In the genomic region with DNA sequence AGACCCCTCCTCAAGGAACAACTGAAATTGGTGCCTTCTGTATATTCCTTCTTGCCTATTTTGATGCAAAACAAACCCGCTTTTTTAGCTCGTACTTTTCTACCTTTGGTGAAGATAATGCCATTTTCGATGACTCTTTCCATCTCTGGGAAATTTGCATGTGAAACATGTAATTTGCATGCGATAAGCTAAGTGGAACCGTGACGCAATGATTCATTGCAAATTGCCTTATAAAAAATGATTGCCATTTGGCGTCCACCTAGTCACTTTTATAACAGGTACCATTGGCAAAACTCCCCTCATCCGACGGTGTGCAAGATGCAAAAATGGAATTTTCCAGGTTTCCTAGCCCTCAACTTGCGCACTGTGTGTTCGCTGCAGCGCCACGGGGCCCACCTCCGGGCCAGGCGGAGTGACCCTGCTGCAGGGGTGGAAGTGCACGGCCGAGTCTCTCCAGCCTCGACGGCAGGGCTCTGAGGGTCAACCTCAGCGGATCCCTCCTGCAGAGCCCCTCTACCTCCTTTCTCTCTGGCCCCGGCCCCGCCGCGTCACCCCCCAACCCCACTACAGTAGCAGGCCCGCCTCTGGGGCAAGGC, we compare ENCODE assay signal across 8 mouse cellular contexts. TPM values are rescaled to one million over a fixed set of nuclear protein-coding genes. Genes with fewer than 3 reads are reported as not detected.
DNase-seq lines count a peak whose midpoint lies in the region; ATAC-seq and TF ChIP-seq lines count a peak whose summit lies in the region.

No protein-coding gene starts in this region.

- H3K4me1 ChIP-seq in embryonic fibroblast, embryonic 13.5 days (ENCODE audit: control insufficient read depth, insufficient read depth, low read length) = peaks cover 2% of the 10 kb centered on the region; the same call in 1 of the 2 replicates
- H3K4me1 ChIP-seq in liver, embryonic 11.5 days (replicated peaks; ENCODE audit: control insufficient read depth, insufficient read depth, low read length) = no peaks in the 10 kb centered on the region

- H3K9me3 ChIP-seq in liver, embryonic 11.5 days (ENCODE audit: control insufficient read depth, low read length) = no peaks in the 10 kb centered on the region

- peak overlapping the region; percentile 78 for H3K9ac ChIP-seq in liver, embryonic 11.5 days (ENCODE audit: low read depth, low read length)

- peak overlapping the region; percentile 97 for H3K27ac ChIP-seq in gastrocnemius, adult 2 months
- no peak overlapping the region; the same call in 1 of the 2 replicates for H3K27ac ChIP-seq in embryonic fibroblast, embryonic 13.5 days (ENCODE audit: insufficient read depth, low read length)
- peak overlapping the region; percentile 90 for H3K27ac ChIP-seq in liver, embryonic 11.5 days (ENCODE audit: low read depth, low read length)

- H3K4me3 ChIP-seq in gastrocnemius, adult 2 months = peak overlapping the region; percentile 84
- peak overlapping the region; percentile 74 for H3K4me3 ChIP-seq in embryonic fibroblast, embryonic 13.5 days (ENCODE audit: insufficient read depth, low read length)
- peak overlapping the region; percentile 65 for H3K4me3 ChIP-seq in liver, embryonic 11.5 days (ENCODE audit: low read depth, low read length)

- 11% methylated on average over 25 of the region's 25 CpGs for WGBS in liver, embryonic 11.5 days

- TF ChIP-seq POLR2A in embryonic fibroblast, embryonic 13.5 days (IDR thresholded peaks at IDR 0.05; ENCODE audit: low read depth, low read length) = no peak

- ATAC-seq in liver, embryonic 11.5 days (replicated peaks; ENCODE audit: low FRiP score) = peak; percentile 65

- H3K36me3 ChIP-seq in liver, embryonic 11.5 days (ENCODE audit: control insufficient read depth, insufficient read depth, low read length) = no peaks in the 10 kb centered on the region
- no peaks in the 10 kb centered on the region for H3K36me3 ChIP-seq in splenic B cell, adult 2 months (ENCODE audit: control insufficient read depth, insufficient read depth, low read length, poor library complexity, severe bottlenecking)

- TF ChIP-seq CTCF in gastrocnemius, adult 2 months (IDR thresholded peaks at IDR 0.05) = no peak
- TF ChIP-seq CTCF in embryonic fibroblast, embryonic 13.5 days (IDR thresholded peaks at IDR 0.05; ENCODE audit: borderline replicate concordance, insufficient read depth, low read length) = no peak

- DNase-seq in gastrocnemius, adult 2 months = no peak
- DNase-seq in gastrocnemius, postnatal 36 days = no peak
- DNase-seq in A20 (ENCODE audit: low read depth, low spot score) = peak; percentile 78
- no peak for DNase-seq in liver, embryonic 11.5 days (ENCODE audit: low spot score)
- DNase-seq in splenic B cell, adult 2 months (ENCODE audit: low read depth, low spot score) = peak; percentile 77
- no peak for DNase-seq in gastrocnemius, postnatal 4 days (ENCODE audit: low spot score in 2 of 2)
- no peak for DNase-seq in layer of hippocampus, postnatal 36 days

- intact Hi-C loops in gastrocnemius, adult 2 months (cut with DNase I) = loop anchor here (1.0 kb wide), 1 partner anchor 21 kb away; no protein-coding TSS in a partner anchor
- intact Hi-C loops in gastrocnemius, postnatal 36 days (cut with DNase I) = no loop called here

- peak overlapping the region; percentile 67 for H3K4me2 ChIP-seq in liver, embryonic 11.5 days

- peaks cover 38% of the 10 kb centered on the region for H3K27me3 ChIP-seq in liver, embryonic 11.5 days (replicated peaks; ENCODE audit: control insufficient read depth, insufficient read depth, low read length)
- H3K27me3 ChIP-seq in splenic B cell, adult 2 months (ENCODE audit: control insufficient read depth, insufficient read depth, low read length, poor library complexity, severe bottlenecking) = no peaks in the 10 kb centered on the region

RNA-seq across cellular contexts. Expression of a gene that starts 0.4 kb away (rescaled TPM):
- total RNA-seq in gastrocnemius, adult 2 months (2021) = 1 to 10 TPM; 5.4 to 6.3 TPM
- 1 to 10 TPM; 4.7 to 5.7 TPM for total RNA-seq in gastrocnemius, postnatal 36 days (2021)
- polyA plus RNA-seq in embryonic fibroblast, embryonic 13.5 days (2011; ENCODE audit: insufficient read length, low read depth, missing spikeins) = 4.5 and 6.5 TPM in 2 replicates
- 7.8 and 9.1 TPM in 2 replicates for polyA plus RNA-seq in liver, embryonic 11.5 days (2014; fragmentation: Nextera tagmentation; extraction: Ambion mirVana)
- total RNA-seq in gastrocnemius, postnatal 4 days (2021) = 10 to 100 TPM; 10.7 to 10.9 TPM
- 10 to 100 TPM; 26.0 to 29.3 TPM for total RNA-seq in layer of hippocampus, postnatal 36 days (2021)

RNA-seq across cellular contexts. Expression of a gene that starts 21.4 kb away (rescaled TPM):
- 100 to 1,000 TPM in 1 of 2 experiments, 10 to 100 TPM in 1; 71.7 to 129 TPM for total RNA-seq in gastrocnemius, adult 2 months (2021)
- total RNA-seq in gastrocnemius, postnatal 36 days (2021) = 100 to 1,000 TPM in 1 of 2 experiments, 10 to 100 TPM in 1; 78.3 to 120 TPM
- polyA plus RNA-seq in embryonic fibroblast, embryonic 13.5 days (2011; ENCODE audit: insufficient read length, low read depth, missing spikeins) = 147 and 151 TPM in 2 replicates
- 110 and 124 TPM in 2 replicates for polyA plus RNA-seq in liver, embryonic 11.5 days (2014; fragmentation: Nextera tagmentation; extraction: Ambion mirVana)
- 100 to 1,000 TPM in 1 of 2 experiments, 10 to 100 TPM in 1; 89.2 to 134 TPM for total RNA-seq in gastrocnemius, postnatal 4 days (2021)
- total RNA-seq in layer of hippocampus, postnatal 36 days (2021) = 100 to 1,000 TPM in 1 of 2 experiments, 10 to 100 TPM in 1; 96.1 to 148 TPM

Comparison
In these comparisons a context has a peak if more than half of its experiments do, and no peak if none do; other contexts are left out.
1. DNase-seq: peak in A20 (single experiment) and splenic B cell, adult 2 months (single experiment); none in gastrocnemius, adult 2 months (single experiment), gastrocnemius, postnatal 36 days (0 of 2), liver, embryonic 11.5 days (single experiment), gastrocnemius, postnatal 4 days (0 of 2) and layer of hippocampus, postnatal 36 days (0 of 2).
2. Peak in every context shown above with its lines, with median percentiles within 50 percentile points of each other: H3K4me3 ChIP-seq.